Mouse (Mus musculus) midbrain, postnatal 0 days (tissue): ENCODE results near the gene Dld. TPM values are rescaled to one million over a fixed set of nuclear protein-coding genes. Genes with fewer than 3 reads are reported as not detected.

Source experiments
- ATAC-seq: fragments of 200-750 bp; cut with Nextera tagmentation; 2 replicates; pipeline ENCODE4 v1.8.0; 2017; ENCODE audit warnings: moderate number of reproducible peaks, mild to moderate bottlenecking, moderate TSS enrichment, moderate library complexity; ENCODE audit not compliant: low FRiP score
- DNase-seq: peaks from one replicate; pipeline ENCODE4 v3.0.0-alpha.2; 2015; ENCODE audit warnings: low spot score
- H3K27ac ChIP-seq: fragments of 300-500 bp; sonication (generic); 2 replicates; pipeline ENCODE4 v1.5.1; 2014; ENCODE audit warnings: low read depth, mild to moderate bottlenecking, low read length, mixed read lengths
- H3K27me3 ChIP-seq: fragments of 300-500 bp; sonication (generic); 2 replicates; pipeline ENCODE4 v1.6.1; 2014; ENCODE audit warnings: low read length, control low read depth, mixed read lengths; ENCODE audit not compliant: insufficient read depth
- H3K36me3 ChIP-seq: fragments of 300-500 bp; sonication (generic); 2 replicates; pipeline ENCODE4 v1.6.1; 2014; ENCODE audit warnings: low read length, control low read depth, mixed read lengths; ENCODE audit not compliant: insufficient read depth
- H3K4me1 ChIP-seq: fragments of 300-500 bp; sonication (generic); 2 replicates; pipeline ENCODE4 v1.6.1; 2014; ENCODE audit warnings: mild to moderate bottlenecking, control low read depth, antibody characterized with exemption, low read length, mixed read lengths; ENCODE audit not compliant: insufficient read depth
- H3K4me2 ChIP-seq: fragments of 300-500 bp; sonication (generic); 2 replicates; pipeline ENCODE4 v1.6.1; 2014; ENCODE audit warnings: low read depth, mild to moderate bottlenecking, low read length, mixed read lengths; ENCODE audit not compliant: poor library complexity, severe bottlenecking
- H3K4me3 ChIP-seq: fragments of 300-500 bp; sonication (generic); 2 replicates; pipeline ENCODE4 v1.5.1; 2014; ENCODE audit warnings: low read depth, mild to moderate bottlenecking, low read length, moderate library complexity
- H3K9ac ChIP-seq: fragments of 300-500 bp; sonication (generic); replicated peaks from 2 replicates; pipeline ENCODE4 v1.6.1; 2014; ENCODE audit warnings: mild to moderate bottlenecking, low read length, moderate library complexity, mixed read lengths; ENCODE audit not compliant: poor library complexity, severe bottlenecking
- H3K9me3 ChIP-seq: fragments of 300-500 bp; sonication (generic); 2 replicates; pipeline ENCODE4 v1.6.1; 2016; ENCODE audit warnings: low read length, control low read depth
- CTCF ChIP-seq: IDR thresholded peaks from 2 replicates; pipeline ENCODE4 v1.5.1; 2016; ENCODE audit warnings: antibody characterized with exemption, mild to moderate bottlenecking
- WGBS: fragments of 180-500 bp; shearing (Covaris S2); extraction: QIAGEN DNeasy Blood & Tissue Kit; methylation state at CpG from one replicate; pipeline ENCODE4 v1.1.7; 2014; 5-methylcytosine and 5-hydroxymethylcytosine counted together
- polyA plus RNA-seq: library from polyadenylated mRNA; unstranded; fragments of >200 nt; fragmentation: Nextera tagmentation; extraction: Ambion mirVana; gene quantifications from 2 replicates; pipeline ENCODE4 v1.2.1, GENCODE M21; 2015
- total RNA-seq: library from RNA; depleted of rRNA; stranded (reverse); fragments of >200 nt; gene quantifications from 2 replicates; pipeline ENCODE4 v1.2.3, GENCODE M21; 2014

The Dld gene
- total and polyA plus RNA-seq, 2 experiments from 2014 or later: 41.0 to 122 TPM

GRCm38 (mm10) chr12:31317670-31318408, 33.4 kb downstream of the Dld start:
- DNase-seq (no peak), ATAC-seq (no peak)
- no peak overlapping the region for H3K4me2 ChIP-seq
- H3K9me3 ChIP-seq: no peaks in the 10 kb centered on the region
- no peak overlapping the region for H3K4me3 ChIP-seq
- no peak overlapping the region for H3K27ac ChIP-seq
- no peaks in the 10 kb centered on the region for H3K4me1 ChIP-seq
- no peak overlapping the region for H3K9ac ChIP-seq
- H3K36me3 ChIP-seq: no peaks in the 10 kb centered on the region
- WGBS: 83% methylated on average over 7 of the region's 7 CpGs
- H3K27me3 ChIP-seq: no peaks in the 10 kb centered on the region
- no peak for TF ChIP-seq CTCF

- no peaks in the 10 kb centered on the region for H3K9me3 ChIP-seq
- no peaks in the 10 kb centered on the region for H3K36me3 ChIP-seq
- no peak for TF ChIP-seq CTCF
- no peak for DNase-seq
- H3K9ac ChIP-seq: no peak overlapping the region
- H3K27me3 ChIP-seq: no peaks in the 10 kb centered on the region
- no peaks in the 10 kb centered on the region for H3K4me1 ChIP-seq
- WGBS: 58% methylated on average over 6 of the region's 6 CpGs
- no peak overlapping the region for H3K27ac ChIP-seq
- no peak for ATAC-seq
- no peak overlapping the region for H3K4me2 ChIP-seq
- H3K4me3 ChIP-seq: no peak overlapping the region
Observed at GRCm38 (mm10) chr12:31315961-31316360, 35.3 kb downstream of the Dld start.

GRCm38 (mm10) chr12:31314310-31314709, 36.9 kb downstream of the Dld start:
- Histone ChIP-seq H3K27ac (no peak overlapping the region), H3K4me1 (no peaks in the 10 kb centered on the region), H3K9ac (no peak overlapping the region), H3K4me2 (no peak overlapping the region), H3K9me3 (no peaks in the 10 kb centered on the region), H3K27me3 (no peaks in the 10 kb centered on the region), H3K4me3 (no peak overlapping the region), H3K36me3 (no peaks in the 10 kb centered on the region)
- TF ChIP-seq CTCF: no peak
- ATAC-seq: no peak
- 94% methylated on average over 7 of the region's 7 CpGs for WGBS
- no peak for DNase-seq

GRCm38 (mm10) chr12:31313136-31313535, 38.1 kb downstream of the Dld start:
- no peak for DNase-seq
- H3K9ac ChIP-seq: no peak overlapping the region
- H3K27ac ChIP-seq: no peak overlapping the region
- H3K27me3 ChIP-seq: no peaks in the 10 kb centered on the region
- no peaks in the 10 kb centered on the region for H3K9me3 ChIP-seq
- no peak overlapping the region for H3K4me3 ChIP-seq
- no peaks in the 10 kb centered on the region for H3K36me3 ChIP-seq
- no peak overlapping the region for H3K4me2 ChIP-seq
- ATAC-seq: no peak
- 90% methylated on average over 4 of the region's 4 CpGs for WGBS
- TF ChIP-seq CTCF: no peak
- no peaks in the 10 kb centered on the region for H3K4me1 ChIP-seq

GRCm38 (mm10) chr12:31312281-31312680, 39.0 kb downstream of the Dld start:
- H3K36me3 ChIP-seq: no peaks in the 10 kb centered on the region
- H3K27me3 ChIP-seq: no peaks in the 10 kb centered on the region
- H3K4me3 ChIP-seq: no peak overlapping the region
- H3K9me3 ChIP-seq: no peaks in the 10 kb centered on the region
- H3K4me2 ChIP-seq: no peak overlapping the region
- no peak for TF ChIP-seq CTCF
- no peak for ATAC-seq
- DNase-seq: no peak
- 91% methylated on average over 5 of the region's 5 CpGs for WGBS
- no peaks in the 10 kb centered on the region for H3K4me1 ChIP-seq
- no peak overlapping the region for H3K9ac ChIP-seq
- no peak overlapping the region for H3K27ac ChIP-seq

GRCm38 (mm10) chr12:31311671-31312265, 39.5 kb downstream of the Dld start:
- Histone ChIP-seq H3K4me3 (no peak overlapping the region), H3K27me3 (no peaks in the 10 kb centered on the region), H3K27ac (no peak overlapping the region), H3K4me2 (no peak overlapping the region), H3K36me3 (no peaks in the 10 kb centered on the region), H3K4me1 (no peaks in the 10 kb centered on the region), H3K9ac (no peak overlapping the region), H3K9me3 (no peaks in the 10 kb centered on the region)
- no peak for DNase-seq
- TF ChIP-seq CTCF: no peak
- ATAC-seq: no peak
- 74% methylated on average over 9 of the region's 9 CpGs for WGBS
